Mouse (Mus musculus): Measurements from ENCODE around the gene Nr2c2ap.

Nr2c2ap gene

GRCm38 (mm10) chr8:70118726-70119700 is 12.1 kb upstream of the Nr2c2ap start:
- DNase-seq (ENCODE audit: low spot score in 2 of 2) = peak; percentile 86 to 92

- peak; percentile 95 to 97 for DNase-seq (ENCODE audit: low spot score in 2 of 2)
Measured at GRCm38 (mm10) chr8:70120667-70121066, 10.5 kb upstream of the Nr2c2ap start, which contains the start of gene Ncan. Gene Ncan (minus strand): TSS chr8:70120873.

GRCm38 (mm10) chr8:70122863-70123262 is 8.3 kb upstream of the Nr2c2ap start:
- DNase-seq (ENCODE audit: low spot score in 2 of 2) = no peak

- DNase-seq (ENCODE audit: low spot score in 2 of 2) = no peak
Measured at GRCm38 (mm10) chr8:70124992-70125391, 6.1 kb upstream of the Nr2c2ap start.

- peak; percentile 85 to 87 for DNase-seq (ENCODE audit: low spot score in 2 of 2)
Measured at GRCm38 (mm10) chr8:70128435-70128834, 2.7 kb upstream of the Nr2c2ap start.

GRCm38 (mm10) chr8:70129309-70129952 is 1.7 kb upstream of the Nr2c2ap start:
- DNase-seq (ENCODE audit: low spot score in 2 of 2) = peak; percentile 91 to 93

GRCm38 (mm10) chr8:70130066-70130465 is 1.1 kb upstream of the Nr2c2ap start:
- no peak for DNase-seq (ENCODE audit: low spot score in 2 of 2)

GRCm38 (mm10) chr8:70134086-70134485 is 3.0 kb downstream of the Nr2c2ap start:
- no peak for DNase-seq (ENCODE audit: low spot score in 2 of 2)

- DNase-seq (ENCODE audit: low spot score in 2 of 2) = no peak
Measured at GRCm38 (mm10) chr8:70134931-70135330, 3.8 kb downstream of the Nr2c2ap start.

GRCm38 (mm10) chr8:70136591-70136990 is 5.5 kb downstream of the Nr2c2ap start:
- DNase-seq (ENCODE audit: low spot score in 2 of 2) = no peak

GRCm38 (mm10) chr8:70137890-70138289 is 6.8 kb downstream of the Nr2c2ap start:
- no peak for DNase-seq (ENCODE audit: low spot score in 2 of 2)

- peak; percentile 99 for DNase-seq (ENCODE audit: low spot score in 2 of 2)
Measured at GRCm38 (mm10) chr8:70139026-70139857, 8.1 kb downstream of the Nr2c2ap start, which contains the start of the genes Rfxank, Borcs8 and Mef2b. Gene Rfxank (minus strand): TSS chr8:70139154. Gene Borcs8 (plus strand): TSS chr8:70139499. Gene Mef2b (plus strand): TSS chr8:70139711.

GRCm38 (mm10) chr8:70139981-70140380 is 8.8 kb downstream of the Nr2c2ap start:
- DNase-seq (ENCODE audit: low spot score in 2 of 2) = no peak

GRCm38 (mm10) chr8:70147678-70148607 is 16.8 kb downstream of the Nr2c2ap start:
- DNase-seq (ENCODE audit: low spot score in 2 of 2) = no peak

GRCm38 (mm10) chr8:70150158-70150557 is 19.0 kb downstream of the Nr2c2ap start:
- DNase-seq (ENCODE audit: low spot score in 2 of 2) = no peak

- DNase-seq (ENCODE audit: low spot score in 2 of 2) = peak; percentile 79 to 85
Measured at GRCm38 (mm10) chr8:70152537-70153257, 21.6 kb downstream of the Nr2c2ap start.

- DNase-seq (ENCODE audit: low spot score in 2 of 2) = no peak
Measured at GRCm38 (mm10) chr8:70157240-70157800, 26.2 kb downstream of the Nr2c2ap start.

- DNase-seq (ENCODE audit: low spot score in 2 of 2) = peak; percentile 73 to 81
Measured at GRCm38 (mm10) chr8:70158069-70158853, 27.1 kb downstream of the Nr2c2ap start.

GRCm38 (mm10) chr8:70159211-70159610 is 28.1 kb downstream of the Nr2c2ap start:
- DNase-seq (ENCODE audit: low spot score in 2 of 2) = no peak
